Mouse (Mus musculus): ENCODE measurements around the gene Ddx49. TPM values are rescaled to one million over a fixed set of nuclear protein-coding genes. Genes with fewer than 3 reads are reported as not detected.

The Ddx49 gene
- 41.0 and 43.0 TPM in 2 replicates for polyA plus RNA-seq (2015; fragmentation: Nextera tagmentation; extraction: Ambion mirVana)

DNA sequence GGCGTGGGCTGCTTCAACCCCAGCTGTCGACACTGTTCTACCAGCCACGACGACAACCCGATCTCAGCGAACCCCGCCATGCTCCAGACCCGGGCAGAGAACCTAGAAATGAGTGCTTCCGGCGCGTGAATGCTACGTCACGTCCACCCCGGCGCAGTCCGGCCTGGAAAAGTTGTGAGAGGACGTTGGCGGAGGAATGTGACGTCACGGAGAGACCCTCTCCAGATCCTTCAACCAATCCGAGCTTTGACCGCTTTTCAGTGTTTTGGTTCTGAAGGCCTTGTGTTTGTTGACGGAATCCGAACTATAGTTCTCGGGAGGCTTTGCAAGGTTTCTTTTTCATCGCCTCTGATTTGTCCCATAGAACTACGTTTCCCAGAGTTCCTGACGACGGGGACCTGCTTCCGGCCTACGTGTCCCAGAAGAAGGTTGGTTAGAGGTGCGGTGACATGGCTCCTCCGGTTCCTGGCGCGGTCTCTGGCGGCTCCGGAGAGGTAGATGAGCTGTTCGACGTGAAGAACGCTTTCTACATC, at the start of gene Ddx49, which contains the start of gene Cope:
Ddx49 (minus strand) TSS at position 132 of the 533 bp plus-strand sequence.
Cope (plus strand) TSS at position 161 of the 533 bp plus-strand sequence.
- H3K4me2 ChIP-seq (ENCODE audit: low read length) = peak within 1 kb of the TSS; percentile 92
- DNase-seq (ENCODE audit: low spot score) = peak; percentile 93

DNA sequence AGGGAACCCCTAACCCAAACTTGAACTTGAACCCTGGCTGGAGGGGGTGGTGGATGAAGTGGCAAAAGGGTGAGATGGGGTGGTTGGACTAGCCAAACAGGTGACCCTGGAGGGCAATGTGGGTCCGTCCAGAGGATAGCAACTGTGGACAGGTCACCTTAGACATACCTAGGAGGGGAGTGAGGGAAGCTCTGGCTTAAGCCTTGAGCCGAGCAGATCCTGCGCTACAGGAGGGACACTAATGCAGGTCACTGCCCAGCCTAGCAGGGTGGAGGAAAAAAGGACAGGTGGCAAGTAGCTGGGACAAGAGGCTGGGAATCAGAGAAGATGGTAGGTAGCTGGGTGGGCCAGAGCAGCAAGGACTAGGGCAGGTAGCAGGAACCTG, 49.7 kb upstream of the Ddx49 start:
- Histone ChIP-seq H3K9me3 (replicated peaks; ENCODE audit: low read length) (no peaks in the 10 kb centered on the region), H3K27me3 (ENCODE audit: insufficient read depth, low read length) (no peaks in the 10 kb centered on the region), H3K4me1 (replicated peaks; ENCODE audit: insufficient read depth, low read length) (peaks cover 21% of the 10 kb centered on the region), H3K27ac (no peak overlapping the region), H3K36me3 (ENCODE audit: insufficient read depth, low read length) (peaks cover 6% of the 10 kb centered on the region; the same call in 1 of the 2 replicates), H3K4me2 (ENCODE audit: low read length) (peak overlapping the region; percentile 80), H3K9ac (ENCODE audit: low read depth, low read length) (peak overlapping the region; percentile 97), H3K4me3 (replicated peaks; ENCODE audit: low read depth, low read length) (peak overlapping the region; percentile 92)
- DNase-seq (ENCODE audit: low spot score) = no peak
- ATAC-seq (replicated peaks; ENCODE audit: low FRiP score, low read depth) = no peak
- no peak for TF ChIP-seq CTCF (IDR thresholded peaks at IDR 0.05; ENCODE audit: low read depth)
- 11% methylated on average over 3 of the region's 3 CpGs for whole genome bisulfite sequencing

More for the DNA sequence above, at the start of gene Ddx49, which contains the start of gene Cope:
- H3K27ac ChIP-seq = peak within 1 kb of the TSS; percentile 73
- peak; percentile 85 for ATAC-seq (replicated peaks; ENCODE audit: low FRiP score, low read depth)
- H3K36me3 ChIP-seq (ENCODE audit: insufficient read depth, low read length) = peaks cover 33% of the 10 kb centered on the region
- TF ChIP-seq CTCF (IDR thresholded peaks at IDR 0.05; ENCODE audit: low read depth) = no peak
- H3K4me1 ChIP-seq (replicated peaks; ENCODE audit: insufficient read depth, low read length) = peaks cover 17% of the 10 kb centered on the region; the same call in 1 of the 2 replicates
- H3K9me3 ChIP-seq (replicated peaks; ENCODE audit: low read length) = no peaks in the 10 kb centered on the region
- WGBS = under 1% methylated on average over 40 of the region's 40 CpGs
- H3K4me3 ChIP-seq (replicated peaks; ENCODE audit: low read depth, low read length) = peak within 1 kb of the TSS; percentile 94
- H3K9ac ChIP-seq (ENCODE audit: low read depth, low read length) = peak within 1 kb of the TSS; percentile 86
- no peaks in the 10 kb centered on the region for H3K27me3 ChIP-seq (ENCODE audit: insufficient read depth, low read length)

DNA sequence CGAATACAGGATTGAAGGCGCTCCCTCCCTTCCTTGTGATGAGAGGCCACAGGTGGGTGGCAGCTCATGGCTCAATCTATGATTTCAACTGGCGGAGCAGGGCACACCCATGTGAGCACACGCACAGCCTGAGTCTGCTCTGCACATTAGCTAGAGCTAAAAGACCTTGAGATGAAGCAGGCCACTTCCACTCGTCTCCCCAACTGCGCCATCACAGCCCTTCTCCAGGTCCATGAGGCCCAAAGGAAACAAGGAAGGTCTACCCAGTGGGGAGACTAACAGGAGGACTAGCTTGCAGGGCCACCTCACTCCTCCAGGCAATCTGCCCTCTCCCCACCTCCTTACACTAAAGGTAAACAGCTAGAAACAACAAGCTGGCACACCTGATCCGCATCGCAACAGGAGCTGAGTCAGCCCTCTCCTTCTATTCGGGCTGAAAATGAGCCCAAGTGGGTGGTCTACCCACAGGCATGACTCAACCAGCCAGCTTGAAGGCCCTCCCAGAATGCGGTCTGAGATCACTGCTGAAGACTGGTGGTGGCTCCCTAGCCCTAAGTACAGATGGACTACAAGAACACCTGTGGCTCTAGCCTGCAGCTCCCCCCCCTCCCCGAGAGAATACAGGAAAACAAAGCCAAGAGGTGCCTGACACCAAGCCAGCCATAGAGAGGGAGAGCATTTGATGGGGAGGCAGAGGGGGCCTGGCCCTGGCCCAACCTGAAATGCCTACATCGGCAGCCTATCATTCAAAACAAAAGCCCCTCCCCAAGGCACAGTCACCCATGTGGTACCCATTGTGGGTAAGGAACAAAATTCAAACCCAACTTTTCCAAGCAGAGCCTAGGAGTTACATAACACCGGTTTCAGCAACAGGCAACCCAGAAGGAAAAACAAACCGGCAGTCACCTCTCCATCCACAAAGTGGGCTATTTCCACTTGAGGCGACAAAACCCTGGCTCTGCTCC, 49.0 kb upstream of the Ddx49 start:
- TF ChIP-seq CTCF (IDR thresholded peaks at IDR 0.05; ENCODE audit: low read depth) = no peak
- Histone ChIP-seq H3K9ac (ENCODE audit: low read depth, low read length) (peak overlapping the region; percentile 97), H3K27ac (no peak overlapping the region), H3K4me1 (replicated peaks; ENCODE audit: insufficient read depth, low read length) (peaks cover 21% of the 10 kb centered on the region), H3K4me2 (ENCODE audit: low read length) (peak overlapping the region; percentile 80), H3K36me3 (ENCODE audit: insufficient read depth, low read length) (peaks cover 6% of the 10 kb centered on the region; the same call in 1 of the 2 replicates), H3K4me3 (replicated peaks; ENCODE audit: low read depth, low read length) (peak overlapping the region; percentile 92), H3K9me3 (replicated peaks; ENCODE audit: low read length) (no peaks in the 10 kb centered on the region), H3K27me3 (ENCODE audit: insufficient read depth, low read length) (no peaks in the 10 kb centered on the region)
- 44% methylated on average over 15 of the region's 15 CpGs for WGBS
- DNase-seq (ENCODE audit: low spot score) (no peak), ATAC-seq (replicated peaks; ENCODE audit: low FRiP score, low read depth) (no peak)

DNA sequence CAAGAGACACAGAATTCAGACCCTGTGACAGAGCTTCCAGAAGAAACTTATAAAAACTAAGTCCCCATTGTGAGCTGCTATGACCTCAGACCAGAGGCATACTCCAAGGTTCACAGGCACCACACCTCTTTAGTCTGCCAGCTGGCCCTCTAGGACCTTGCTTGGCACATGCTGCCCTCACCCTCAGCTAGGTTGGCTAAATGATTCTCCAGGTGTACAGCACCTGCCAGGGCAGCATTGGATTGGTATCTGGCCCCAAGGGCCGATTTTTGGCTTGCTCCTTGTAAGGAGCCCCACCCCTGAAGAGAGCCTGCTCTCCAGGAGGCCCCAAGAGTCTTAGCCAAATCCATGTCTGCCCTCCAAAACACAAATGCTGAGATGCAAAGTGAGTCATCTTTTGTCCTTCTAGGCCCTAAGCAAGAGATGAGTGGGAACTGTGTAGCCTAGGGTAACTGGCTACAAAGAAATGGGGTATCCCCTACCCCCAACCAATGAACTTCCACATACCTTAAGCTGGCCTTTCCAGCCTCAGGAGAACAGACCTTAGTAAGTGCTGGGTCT, 45.7 kb upstream of the Ddx49 start:
- no peak for TF ChIP-seq CTCF (IDR thresholded peaks at IDR 0.05; ENCODE audit: low read depth)
- H3K4me1 ChIP-seq (replicated peaks; ENCODE audit: insufficient read depth, low read length) = peaks cover 21% of the 10 kb centered on the region
- no peak overlapping the region for H3K9ac ChIP-seq (ENCODE audit: low read depth, low read length)
- no peak for ATAC-seq (replicated peaks; ENCODE audit: low FRiP score, low read depth)
- H3K9me3 ChIP-seq (replicated peaks; ENCODE audit: low read length) = no peaks in the 10 kb centered on the region
- H3K27ac ChIP-seq = no peak overlapping the region
- no peak overlapping the region for H3K4me2 ChIP-seq (ENCODE audit: low read length)
- no peaks in the 10 kb centered on the region for H3K27me3 ChIP-seq (ENCODE audit: insufficient read depth, low read length)
- H3K4me3 ChIP-seq (replicated peaks; ENCODE audit: low read depth, low read length) = no peak overlapping the region
- WGBS = 54% methylated on average over 1 of the region's 1 CpGs
- H3K36me3 ChIP-seq (ENCODE audit: insufficient read depth, low read length) = peaks cover 16% of the 10 kb centered on the region
- no peak for DNase-seq (ENCODE audit: low spot score)

DNA sequence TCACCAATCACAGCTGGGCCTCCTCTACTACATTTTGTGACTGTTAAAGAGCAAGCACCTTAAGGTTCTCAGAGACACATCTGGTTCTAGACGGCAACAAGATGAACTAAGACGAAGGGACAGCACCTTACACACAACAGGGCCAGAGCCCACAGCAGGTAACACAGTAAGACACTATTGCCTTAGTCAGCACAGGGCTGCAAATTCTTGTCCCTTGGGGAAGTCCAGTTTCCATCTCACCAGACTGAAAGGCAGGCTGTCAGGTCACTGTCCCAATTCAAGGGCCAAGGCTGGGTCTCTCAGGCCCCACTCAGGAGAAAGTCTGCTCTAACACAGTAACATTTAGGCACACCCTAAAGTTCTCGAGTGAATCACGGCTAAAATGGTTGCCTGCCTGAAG, 45.2 kb upstream of the Ddx49 start:
- no peak for DNase-seq (ENCODE audit: low spot score)
- H3K9ac ChIP-seq (ENCODE audit: low read depth, low read length) = no peak overlapping the region
- 76% methylated on average over 4 of the region's 4 CpGs for WGBS
- H3K9me3 ChIP-seq (replicated peaks; ENCODE audit: low read length) = no peaks in the 10 kb centered on the region
- H3K4me3 ChIP-seq (replicated peaks; ENCODE audit: low read depth, low read length) = no peak overlapping the region
- peaks cover 19% of the 10 kb centered on the region for H3K36me3 ChIP-seq (ENCODE audit: insufficient read depth, low read length)
- TF ChIP-seq CTCF (IDR thresholded peaks at IDR 0.05; ENCODE audit: low read depth) = no peak
- no peak for ATAC-seq (replicated peaks; ENCODE audit: low FRiP score, low read depth)
- H3K27me3 ChIP-seq (ENCODE audit: insufficient read depth, low read length) = no peaks in the 10 kb centered on the region
- no peak overlapping the region for H3K27ac ChIP-seq
- no peak overlapping the region for H3K4me2 ChIP-seq (ENCODE audit: low read length)
- H3K4me1 ChIP-seq (replicated peaks; ENCODE audit: insufficient read depth, low read length) = peaks cover 21% of the 10 kb centered on the region

DNA sequence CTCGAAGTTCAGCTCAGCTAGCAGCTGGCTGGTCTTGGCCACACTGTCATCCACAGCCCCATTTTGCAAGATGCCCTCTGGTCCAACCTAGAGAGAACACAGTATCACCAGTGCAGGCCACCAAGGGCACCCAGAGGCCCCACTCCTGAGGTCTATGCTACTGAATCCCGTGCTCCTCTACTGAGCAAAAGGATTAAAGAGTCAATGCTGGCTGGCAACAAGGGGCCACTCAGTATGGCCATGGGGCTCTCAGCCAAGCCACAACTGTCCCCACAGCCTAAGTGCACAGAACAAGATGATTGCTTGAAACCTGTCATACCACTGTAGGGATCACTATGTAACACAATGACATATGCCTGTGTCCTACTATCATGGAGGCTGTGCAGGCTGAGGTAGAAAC, 42.0 kb upstream of the Ddx49 start:
- H3K4me3 ChIP-seq (replicated peaks; ENCODE audit: low read depth, low read length) = no peak overlapping the region
- no peak overlapping the region for H3K27ac ChIP-seq
- no peaks in the 10 kb centered on the region for H3K27me3 ChIP-seq (ENCODE audit: insufficient read depth, low read length)
- H3K36me3 ChIP-seq (ENCODE audit: insufficient read depth, low read length) = peaks cover 47% of the 10 kb centered on the region
- no peak for ATAC-seq (replicated peaks; ENCODE audit: low FRiP score, low read depth)
- no peak overlapping the region for H3K4me2 ChIP-seq (ENCODE audit: low read length)
- H3K9ac ChIP-seq (ENCODE audit: low read depth, low read length) = no peak overlapping the region
- no peaks in the 10 kb centered on the region for H3K9me3 ChIP-seq (replicated peaks; ENCODE audit: low read length)
- DNase-seq (ENCODE audit: low spot score) = no peak
- no peak for TF ChIP-seq CTCF (IDR thresholded peaks at IDR 0.05; ENCODE audit: low read depth)
- 0 out of 2 replicates have a peak, but pooled peaks cover 3% of the 10 kb centered on the region for H3K4me1 ChIP-seq (replicated peaks; ENCODE audit: insufficient read depth, low read length)
- WGBS = 91% methylated on average over 2 of the region's 2 CpGs

All from kidney, postnatal 0 days (tissue).